Mouse (Mus musculus) myocyte (in vitro differentiated cells): ENCODE measurements around the gene Tent4b. TPM values are rescaled to one million over a fixed set of nuclear protein-coding genes. Genes with fewer than 3 reads are reported as not detected.

Experiments
- H3K27me3 ChIP-seq: one replicate; pipeline ENCODE4 v1.6.1; 2011; ENCODE audit not compliant: control insufficient read depth, insufficient read depth, insufficient read length
- H3K36me3 ChIP-seq: one replicate; pipeline ENCODE4 v1.6.1; 2011; ENCODE audit not compliant: control insufficient read depth, insufficient read depth
- H3K4me2 ChIP-seq: one replicate; pipeline ENCODE4 v1.6.1; 2011; ENCODE audit warnings: low read depth, control low read depth
- H3K4me3 ChIP-seq: one replicate; pipeline ENCODE4 v1.5.1; 2011; ENCODE audit warnings: mild to moderate bottlenecking, control low read depth, moderate library complexity
- H3K79me2 ChIP-seq: one replicate; pipeline ENCODE4 v1.6.1; 2011; ENCODE audit not compliant: control insufficient read depth, insufficient read depth
- H3ac ChIP-seq: one replicate; pipeline ENCODE4 v1.6.1; 2011; ENCODE audit not compliant: control insufficient read depth, insufficient read length
- MYOD1 ChIP-seq, 3 experiments: IDR thresholded peaks; one replicate each; pipeline ENCODE4 v1.6.1; 2011; ENCODE audit warnings: control low read depth in 2 of 3, low read depth in 2 of 3, mild to moderate bottlenecking in 2 of 3, moderate library complexity in 1 of 3; ENCODE audit not compliant: insufficient read length in 2 of 3, control insufficient read depth in 1 of 3
- MYOG ChIP-seq, 3 experiments: IDR thresholded peaks; one replicate each; pipeline ENCODE4 v1.6.1; 2011; ENCODE audit warnings: control low read depth in 2 of 3, low read depth in 2 of 3, mild to moderate bottlenecking in 2 of 3; ENCODE audit not compliant: insufficient read length in 2 of 3, control insufficient read depth in 1 of 3, insufficient read depth in 1 of 3
- REST ChIP-seq: IDR thresholded peaks from one replicate; pipeline ENCODE4 v1.6.1; 2011; ENCODE audit warnings: mild to moderate bottlenecking, control low read depth, moderate library complexity; ENCODE audit not compliant: insufficient read depth, insufficient read length
- polyA plus RNA-seq: library from polyadenylated mRNA; unstranded; fragments of >200 nt; fragmentation: generic; extraction: Trizol; gene quantifications from one replicate; pipeline ENCODE4 v1.2.1, GENCODE M21; 2012; ENCODE audit warnings: missing spikeins

Gene Tent4b
- polyA plus RNA-seq, 1 experiment = 10.7 TPM

GRCm38 (mm10) chr8:88307736-88308135 is 108.7 kb downstream of the Tent4b start:
- H3K79me2 ChIP-seq = peaks cover 20% of the 10 kb centered on the region
- no peak overlapping the region for H3ac ChIP-seq
- TF ChIP-seq MYOG (IDR thresholded peaks at IDR 0.05; ENCODE audit: control insufficient read depth in 1 of 3, insufficient read depth in 1 of 3, insufficient read length in 2 of 3, low read depth in 2 of 3) (peak in 2 of 3 experiments; percentile 24 to 69), REST (no peak), MYOD1 (IDR thresholded peaks at IDR 0.05; ENCODE audit: control insufficient read depth in 1 of 3, insufficient read length in 2 of 3, low read depth in 2 of 3) (peak in 2 of 3 experiments; percentile 60 to 61)
- no peaks in the 10 kb centered on the region for H3K27me3 ChIP-seq
- no peak overlapping the region for H3K4me2 ChIP-seq
- H3K36me3 ChIP-seq = peaks cover 39% of the 10 kb centered on the region
- no peak overlapping the region for H3K4me3 ChIP-seq

Other genes with a start within 250 kb of the Tent4b start
- 0.04 TPM for gene Zfp423, start 239.6 kb upstream of the Tent4b start, polyA plus RNA-seq
- 17.2 TPM for gene Cnep1r1, start 80.4 kb upstream of the Tent4b start, polyA plus RNA-seq
- 22.3 TPM for gene Heatr3, start 61.4 kb upstream of the Tent4b start, polyA plus RNA-seq
- gene Adcy7, start 73.2 kb downstream of the Tent4b start, polyA plus RNA-seq = 72.3 TPM
- 52.7 TPM for gene Brd7, start 163.0 kb downstream of the Tent4b start, polyA plus RNA-seq